Mouse (Mus musculus) heart, adult 2 months (tissue): ENCODE results near the gene Zpr1.

ENCODE experiments used
- CTCF ChIP-seq: fragments of 200-600 bp; IDR thresholded peaks from 2 replicates; pipeline ENCODE4 v1.8.1; 2022; ENCODE audit warnings: antibody characterized with exemption, mild to moderate bottlenecking, moderate library complexity
- POLR2A ChIP-seq: fragments of 200-500 bp; IDR thresholded peaks from 2 replicates; pipeline ENCODE4 v1.6.1; 2011; ENCODE audit warnings: mild to moderate bottlenecking, low read depth, low read length, control low read depth; ENCODE audit not compliant: insufficient read depth

DNA sequence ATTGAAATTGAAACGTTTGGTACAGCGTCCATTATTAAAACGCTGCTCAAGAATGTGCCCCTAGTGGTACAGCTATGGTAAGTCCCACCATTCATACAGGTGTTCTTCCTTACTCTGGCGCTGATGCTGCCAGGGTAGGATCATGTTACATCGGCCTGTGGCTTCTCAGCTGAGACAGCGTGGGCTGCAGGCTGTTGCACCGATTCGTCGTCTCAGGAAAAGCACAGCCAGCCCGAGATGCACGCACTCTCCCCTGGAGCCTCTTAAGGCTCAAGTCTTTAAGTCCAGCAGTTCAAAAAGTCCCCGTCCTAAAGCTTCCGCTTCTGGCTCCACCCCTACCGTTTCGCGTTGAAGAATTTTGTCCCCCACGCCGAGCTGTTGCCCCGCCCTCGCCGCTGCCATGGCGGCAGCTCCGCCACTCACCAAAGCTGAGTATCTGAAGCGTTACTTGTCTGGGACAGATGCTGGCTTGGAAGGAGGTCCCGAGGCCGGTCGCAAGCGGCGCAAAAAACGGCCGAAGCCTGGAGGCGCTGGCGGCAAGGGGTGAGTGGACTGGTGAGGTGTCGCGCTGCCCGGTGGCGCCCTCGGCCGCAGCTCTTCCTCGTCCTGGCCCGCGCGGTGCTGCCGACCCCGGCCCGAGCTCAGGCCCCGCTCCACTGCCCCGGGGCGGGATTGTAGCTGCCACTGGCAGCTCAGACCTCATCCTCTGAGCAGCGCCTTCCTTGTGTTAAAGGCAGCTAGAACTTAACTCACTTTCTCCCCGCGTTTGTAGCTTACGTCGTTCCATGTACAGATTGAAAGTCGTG lies 10.0 kb downstream of the Zpr1 start, which contains the start of gene Bud13:
- TF ChIP-seq POLR2A, result peak; percentile 85
- peak; percentile 63 for TF ChIP-seq CTCF
